Mouse (Mus musculus) kidney, embryonic 16.5 days (tissue): ENCODE data around the gene Magix. TPM values are rescaled to one million over a fixed set of nuclear protein-coding genes. Genes with fewer than 3 reads are reported as not detected.
A peak's percentile ranks its signal among the peaks of the same experiment; 100 is the strongest.

Experiments
- ATAC-seq: fragments of 200-750 bp; cut with Nextera tagmentation; 2 replicates; pipeline ENCODE4 v1.8.0; 2017; ENCODE audit warnings: moderate TSS enrichment; ENCODE audit not compliant: low FRiP score, low TSS enrichment
- H3K27ac ChIP-seq: fragments of 300-500 bp; sonication (generic); 2 replicates; pipeline ENCODE4 v1.5.1; 2014; ENCODE audit warnings: low read length
- H3K27me3 ChIP-seq: fragments of 300-500 bp; sonication (generic); 2 replicates; pipeline ENCODE4 v1.6.1; 2014; ENCODE audit warnings: low read length, control low read depth, mixed read lengths; ENCODE audit not compliant: insufficient read depth
- H3K36me3 ChIP-seq: fragments of 300-500 bp; sonication (generic); 2 replicates; pipeline ENCODE4 v1.6.1; 2014; ENCODE audit warnings: low read length, control low read depth, mixed read lengths; ENCODE audit not compliant: insufficient read depth
- H3K4me1 ChIP-seq: fragments of 300-500 bp; sonication (generic); 2 replicates; pipeline ENCODE4 v1.6.1; 2014; ENCODE audit warnings: low read length, control low read depth, mixed read lengths; ENCODE audit not compliant: insufficient read depth
- H3K4me2 ChIP-seq: fragments of 300-500 bp; sonication (generic); replicated peaks from 2 replicates; pipeline ENCODE4 v1.6.1; 2014; ENCODE audit warnings: low read depth, low read length
- H3K4me3 ChIP-seq: fragments of 300-500 bp; sonication (generic); 2 replicates; pipeline ENCODE4 v1.5.1; 2014; ENCODE audit warnings: mild to moderate bottlenecking, low read length
- H3K9ac ChIP-seq: fragments of 300-500 bp; sonication (generic); replicated peaks from 2 replicates; pipeline ENCODE4 v1.6.1; 2014; ENCODE audit warnings: low read length
- H3K9me3 ChIP-seq: fragments of 300-500 bp; sonication (generic); 2 replicates; pipeline ENCODE4 v1.6.1; 2016; ENCODE audit warnings: low read length, control low read depth
- WGBS: fragments of 180-500 bp; shearing (Covaris S2); extraction: QIAGEN DNeasy Blood & Tissue Kit; methylation state at CpG from one replicate; pipeline ENCODE4 v1.1.7; 2014; 5-methylcytosine and 5-hydroxymethylcytosine counted together
- polyA plus RNA-seq: library from polyadenylated mRNA; unstranded; fragments of >200 nt; fragmentation: Nextera tagmentation; extraction: Ambion mirVana; gene quantifications from 2 replicates; pipeline ENCODE4 v1.2.1, GENCODE M21; 2015

Gene Magix
- polyA plus RNA-seq, 1 experiment from 2014 or later: 1.4 TPM

GRCm38 (mm10) chrX:7638401-7639091 is 42.5 kb downstream of the Magix start, which contains the start of gene Syp:
Gene Syp, plus strand, starts transcription at chrX:7638471.
- peak; percentile 87 for ATAC-seq
- peak within 1 kb of the TSS; percentile 39 for H3K4me3 ChIP-seq
- peak within 1 kb of the TSS; percentile 53 for H3K4me2 ChIP-seq
- H3K4me1 ChIP-seq: no peaks in the 10 kb centered on the region
- H3K27ac ChIP-seq: no peak within 1 kb of the TSS
- H3K9me3 ChIP-seq: no peaks in the 10 kb centered on the region
- H3K27me3 ChIP-seq: no peaks in the 10 kb centered on the region; the same call in 1 of the 2 replicates
- no peak within 1 kb of the TSS for H3K9ac ChIP-seq
- H3K36me3 ChIP-seq: no peaks in the 10 kb centered on the region
- WGBS: 26% methylated on average over 37 of the region's 42 CpGs

GRCm38 (mm10) chrX:7635101-7635500 is 46.0 kb downstream of the Magix start:
- Histone ChIP-seq H3K9me3 (no peaks in the 10 kb centered on the region), H3K27ac (no peak overlapping the region), H3K4me1 (no peaks in the 10 kb centered on the region), H3K4me2 (no peak overlapping the region), H3K4me3 (no peak overlapping the region), H3K27me3 (no peaks in the 10 kb centered on the region; the same call in 1 of the 2 replicates), H3K36me3 (no peaks in the 10 kb centered on the region), H3K9ac (no peak overlapping the region)
- 72% methylated on average over 3 of the region's 3 CpGs for WGBS
- ATAC-seq: no peak

GRCm38 (mm10) chrX:7632560-7632959 is 48.5 kb downstream of the Magix start:
- no peak for ATAC-seq
- WGBS: 93% methylated on average over 6 of the region's 6 CpGs
- no peak overlapping the region for H3K27ac ChIP-seq

More at GRCm38 (mm10) chrX:7632560-7632959, 48.5 kb downstream of the Magix start:
- no peak overlapping the region for H3K9ac ChIP-seq
- H3K4me3 ChIP-seq: no peak overlapping the region
- no peaks in the 10 kb centered on the region for H3K4me1 ChIP-seq
- no peaks in the 10 kb centered on the region for H3K36me3 ChIP-seq
- H3K4me2 ChIP-seq: no peak overlapping the region
- H3K27me3 ChIP-seq: no peaks in the 10 kb centered on the region
- H3K9me3 ChIP-seq: no peaks in the 10 kb centered on the region

Other genes with a start within 250 kb of the Magix start
- gene Foxp3, start 107.6 kb downstream of the Magix start, polyA plus RNA-seq: 0.18 TPM in 1 of 2 replicates, not detected in the other
- 1.9 and 2.2 TPM in 2 replicates for gene Ppp1r3f, start 107.0 kb downstream of the Magix start, polyA plus RNA-seq
- 35.3 and 36.6 TPM in 2 replicates for gene Ccdc22, start 75.7 kb downstream of the Magix start, polyA plus RNA-seq
- 0.04 and 0.09 TPM in 2 replicates for gene Cacna1f, start 74.2 kb downstream of the Magix start, polyA plus RNA-seq
- gene Syp, start 42.8 kb downstream of the Magix start, polyA plus RNA-seq: 3.1 and 3.6 TPM in 2 replicates
- 14.1 and 14.7 TPM in 2 replicates for gene Prickle3, start 24.0 kb downstream of the Magix start, polyA plus RNA-seq
- 170 and 179 TPM in 2 replicates for gene Plp2, start 9.9 kb downstream of the Magix start, polyA plus RNA-seq
- 47.6 and 50.4 TPM in 2 replicates for gene Gpkow, start 15.9 kb upstream of the Magix start, polyA plus RNA-seq
- 45.7 and 48.8 TPM in 2 replicates for gene Wdr45, start 33.1 kb upstream of the Magix start, polyA plus RNA-seq
- gene Gm45208, start 41.0 kb upstream of the Magix start, polyA plus RNA-seq: 0.59 TPM in 1 of 2 replicates, not detected in the other
- 69.3 and 74.7 TPM in 2 replicates for gene Praf2, start 47.2 kb upstream of the Magix start, polyA plus RNA-seq
- gene Ccdc120, start 69.7 kb upstream of the Magix start, polyA plus RNA-seq: 17.4 and 19.6 TPM in 2 replicates
- gene Tfe3, start 81.3 kb upstream of the Magix start, polyA plus RNA-seq: 30.9 and 31.4 TPM in 2 replicates
- gene Gripap1, start 108.5 kb upstream of the Magix start, polyA plus RNA-seq: 47.5 and 57.0 TPM in 2 replicates
- 1.7 and 1.9 TPM in 2 replicates for gene Kcnd1, start 141.0 kb upstream of the Magix start, polyA plus RNA-seq
- gene Otud5, start 160.1 kb upstream of the Magix start, polyA plus RNA-seq: 37.5 and 39.1 TPM in 2 replicates
- 11.7 and 13.4 TPM in 2 replicates for gene Pim2, start 197.0 kb upstream of the Magix start, polyA plus RNA-seq
- 37.8 and 41.1 TPM in 2 replicates for gene Slc35a2, start 202.8 kb upstream of the Magix start, polyA plus RNA-seq
- gene Pqbp1, start 218.0 kb upstream of the Magix start, polyA plus RNA-seq: 113 and 124 TPM in 2 replicates
- gene Timm17b, start 218.1 kb upstream of the Magix start, polyA plus RNA-seq: 182 and 184 TPM in 2 replicates
- gene Gm10491, start 226.6 kb upstream of the Magix start, polyA plus RNA-seq: not detected in 2 replicates
- gene Gm10490, start 228.3 kb upstream of the Magix start, polyA plus RNA-seq: not detected in 2 replicates
- 1.4 and 2.3 TPM in 2 replicates for gene Pcsk1n, start 238.6 kb upstream of the Magix start, polyA plus RNA-seq
- gene Eras, start 247.4 kb upstream of the Magix start, polyA plus RNA-seq: not detected in 2 replicates